Mouse (Mus musculus) neutrophil, adult 5-6 weeks (primary cell): ENCODE data around the gene Edc4. TPM values are rescaled to one million over a fixed set of nuclear protein-coding genes. Genes with fewer than 3 reads are reported as not detected.

Experiments
- ATAC-seq: fragments of 151-379, 151-347 bp; 2 replicates; pipeline ENCODE4 v1.8.0; 2017; ENCODE audit warnings: mild to moderate bottlenecking, moderate TSS enrichment; ENCODE audit not compliant: insufficient number of reproducible peaks, poor library complexity, low FRiP score, severe bottlenecking; ENCODE audit errors: extremely low read depth
- total RNA-seq: library from RNA; stranded (forward); fragments of 200-1000 nt; gene quantifications from 2 replicates; pipeline ENCODE4 v1.2.3, GENCODE M21; 2017

The Edc4 gene
- total RNA-seq, 1 experiment from 2014 or later, result 54.1 TPM

DNA sequence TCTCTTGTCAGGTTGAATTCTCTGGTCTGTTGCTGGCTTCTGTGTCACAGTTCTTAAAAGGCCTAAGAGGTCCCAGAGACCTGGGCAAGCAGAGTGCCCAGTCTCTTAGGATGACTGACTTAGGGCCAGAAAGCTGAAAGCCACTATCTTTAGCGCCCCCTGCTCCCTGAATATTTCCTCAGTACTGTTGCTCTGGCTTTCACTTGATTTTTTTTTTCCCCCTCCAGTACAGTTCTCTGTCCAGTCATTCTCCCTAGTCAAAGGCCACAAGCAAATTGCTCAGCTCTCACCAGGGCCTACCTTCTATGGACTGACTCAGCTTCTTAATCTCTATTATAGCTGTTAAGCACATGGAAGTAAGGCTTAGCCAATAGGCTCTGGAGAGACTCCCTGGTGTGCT, 18.7 kb upstream of the Edc4 start:
- ATAC-seq, result no peak

DNA sequence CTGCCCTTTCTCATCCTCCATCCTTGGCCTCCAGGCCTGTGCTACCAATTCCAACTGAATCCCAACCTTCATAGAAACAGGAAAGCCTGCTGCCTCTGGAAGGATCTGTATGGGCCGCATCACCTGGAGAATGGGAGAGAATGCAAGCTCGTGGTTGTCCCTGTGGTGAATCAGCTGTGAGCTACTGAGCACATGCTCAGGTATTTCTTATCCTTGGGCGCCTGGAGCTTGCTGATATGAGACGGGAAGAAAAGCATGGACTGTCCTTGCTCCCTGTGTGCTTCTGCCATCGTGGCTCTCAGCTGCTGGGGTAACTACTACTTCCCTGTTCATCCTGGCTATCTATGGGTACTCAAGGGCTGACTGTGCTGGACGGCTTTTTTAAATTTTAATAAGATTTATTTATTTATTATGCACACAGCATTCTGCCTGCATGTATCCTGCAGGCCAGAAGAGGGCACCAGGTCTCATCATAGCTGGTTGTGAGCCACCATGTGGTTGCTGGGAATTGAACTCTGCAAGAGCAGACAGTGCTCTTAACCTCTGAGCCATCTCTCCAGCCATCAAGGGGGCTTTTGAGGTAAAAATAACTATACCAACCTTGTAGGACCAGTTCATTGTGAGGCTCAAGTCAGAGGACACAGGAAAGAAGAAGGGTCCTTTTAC, 14.2 kb upstream of the Edc4 start:
- ATAC-seq, result no peak

- no peak for ATAC-seq
Observed at GRCm38 (mm10) chr8:105874301-105874700, 6.4 kb upstream of the Edc4 start.

DNA sequence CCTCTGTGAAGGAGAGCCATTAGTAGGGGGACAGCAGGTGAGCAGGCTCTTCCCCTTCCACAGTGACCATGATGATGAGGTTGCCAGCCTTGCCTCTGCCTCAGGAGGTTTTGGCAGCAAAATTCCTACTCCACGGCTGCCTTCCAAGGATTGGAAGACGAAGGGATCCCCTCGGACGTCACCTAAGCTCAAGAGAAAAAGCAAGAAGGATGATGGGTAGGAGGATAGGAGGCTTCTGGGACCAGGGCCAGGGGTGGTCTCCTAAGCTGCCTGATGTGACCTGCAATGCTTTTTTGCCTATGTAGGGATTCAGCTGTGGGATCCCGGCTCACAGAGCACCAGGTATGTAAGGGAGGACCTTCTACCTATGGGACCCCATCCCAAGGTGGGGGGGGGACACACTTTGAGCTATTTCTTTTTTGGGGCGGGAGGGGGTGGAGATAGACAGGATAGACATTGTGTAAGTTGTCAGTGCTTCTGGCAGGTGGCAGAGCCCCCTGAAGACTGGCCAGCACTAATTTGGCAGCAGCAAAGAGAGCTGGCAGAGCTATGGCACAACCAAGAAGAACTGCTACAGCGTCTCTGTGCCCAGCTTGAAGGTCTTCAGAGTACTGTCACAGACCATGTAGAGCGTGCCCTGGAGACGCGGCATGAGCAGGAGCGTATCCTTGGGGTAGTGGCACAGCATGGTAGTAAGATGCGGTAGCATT, 9.2 kb downstream of the Edc4 start:
- no peak for ATAC-seq

GRCm38 (mm10) chr8:105890870-105891269, 10.2 kb downstream of the Edc4 start:
- ATAC-seq, result no peak

GRCm38 (mm10) chr8:105892432-105892831, 11.8 kb downstream of the Edc4 start:
- ATAC-seq, result no peak

DNA sequence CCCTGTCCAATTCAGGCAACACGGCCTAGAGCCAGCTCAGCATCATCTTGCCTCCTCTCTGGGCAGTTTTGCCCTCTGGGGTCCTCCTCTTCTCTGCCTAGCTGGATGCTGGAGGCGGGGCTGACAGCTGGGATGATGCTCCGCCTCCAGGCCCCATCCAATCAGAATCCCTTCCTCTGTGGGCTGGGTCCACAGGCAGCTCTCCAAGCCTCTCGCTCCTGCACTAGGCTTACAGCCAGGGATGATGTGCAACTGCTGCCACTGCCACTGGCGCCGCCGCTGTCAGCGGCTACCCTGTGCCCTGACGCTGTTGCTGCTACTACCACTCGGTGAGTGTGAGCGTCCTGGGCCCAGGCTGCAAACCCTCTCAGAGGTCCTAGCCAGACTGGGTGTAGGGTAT, 12.7 kb downstream of the Edc4 start, which contains the start of gene Nrn1l:
Nrn1l (plus strand) TSS at position 229 of the 400 bp plus-strand sequence.
- ATAC-seq, result no peak

GRCm38 (mm10) chr8:105897801-105898480, 17.3 kb downstream of the Edc4 start:
- no peak for ATAC-seq

GRCm38 (mm10) chr8:105900180-105900940, 19.7 kb downstream of the Edc4 start, which contains the start of gene Pskh1:
Pskh1 (plus strand) TSS chr8:105900441.
- peak; percentile 97 for ATAC-seq

- ATAC-seq, result no peak
Observed at GRCm38 (mm10) chr8:105900941-105901616, 20.4 kb downstream of the Edc4 start.

GRCm38 (mm10) chr8:105919390-105919789, 38.7 kb downstream of the Edc4 start:
- ATAC-seq, result no peak

- no peak for ATAC-seq
Observed at GRCm38 (mm10) chr8:105925123-105925522, 44.4 kb downstream of the Edc4 start.

DNA sequence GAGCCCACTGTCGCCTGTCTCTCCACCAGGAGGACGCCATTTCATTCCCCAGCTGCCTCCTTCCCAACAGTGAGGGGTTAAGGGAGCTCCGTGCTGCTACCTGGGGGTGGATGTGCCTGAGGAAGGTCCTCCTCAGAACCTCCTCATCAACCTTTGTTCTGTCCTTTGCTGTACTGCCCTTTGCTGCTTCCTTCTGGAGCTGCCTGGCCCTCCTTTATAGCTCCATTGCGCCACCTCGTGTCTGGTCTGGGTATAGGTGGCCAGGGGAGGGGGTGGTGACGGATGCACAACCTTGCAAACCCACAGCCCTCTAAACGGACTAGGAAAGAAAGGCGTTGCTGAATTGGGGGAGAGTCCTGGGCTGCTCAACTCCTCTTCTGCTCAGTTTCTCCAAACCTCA, 49.9 kb downstream of the Edc4 start:
- ATAC-seq, result peak; percentile 82

DNA sequence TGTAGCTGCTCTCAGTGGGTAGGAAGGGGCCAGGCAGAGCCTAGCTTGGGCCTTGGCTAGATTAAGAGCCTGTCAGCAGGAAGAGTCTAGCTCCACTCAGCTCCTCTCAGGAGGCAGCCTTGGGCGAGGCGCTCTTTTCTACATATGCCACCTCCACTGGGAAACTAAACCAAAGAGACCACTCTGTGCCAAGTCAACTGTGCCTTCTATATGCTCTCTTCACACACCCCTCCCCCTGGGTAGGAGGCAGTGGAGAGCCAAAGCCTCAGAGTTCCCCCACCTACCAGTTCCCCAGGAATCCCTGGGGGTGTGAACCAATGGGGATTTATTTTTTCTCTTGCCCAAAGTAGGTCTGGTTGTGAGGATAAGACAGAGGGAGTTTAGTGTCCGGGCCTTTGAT, 50.6 kb downstream of the Edc4 start:
- ATAC-seq, result no peak

DNA sequence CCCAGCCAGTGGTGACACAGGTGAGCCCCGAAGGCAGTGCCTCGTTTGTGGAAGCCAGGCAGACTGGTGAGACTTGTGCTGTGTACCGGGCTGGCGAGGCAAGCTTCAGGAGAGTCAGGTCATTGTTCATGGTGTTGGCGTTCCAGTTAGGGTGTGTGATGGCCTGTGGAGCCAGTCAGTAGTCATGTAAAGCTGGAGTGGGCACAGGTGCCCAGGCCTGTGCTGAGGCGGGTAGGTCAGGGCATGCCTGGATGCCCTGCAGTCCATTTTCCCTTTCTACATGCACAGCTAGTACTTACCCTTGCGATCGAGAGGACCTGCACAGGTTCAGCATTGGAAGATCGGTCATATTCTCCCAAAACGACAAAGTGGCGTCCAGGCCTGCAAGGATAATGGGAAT, 51.8 kb downstream of the Edc4 start:
- ATAC-seq, result no peak

GRCm38 (mm10) chr8:105933762-105934161, 53.1 kb downstream of the Edc4 start, which contains the start of gene Ctrl:
Ctrl (minus strand) TSS chr8:105933862.
- ATAC-seq, result no peak

DNA sequence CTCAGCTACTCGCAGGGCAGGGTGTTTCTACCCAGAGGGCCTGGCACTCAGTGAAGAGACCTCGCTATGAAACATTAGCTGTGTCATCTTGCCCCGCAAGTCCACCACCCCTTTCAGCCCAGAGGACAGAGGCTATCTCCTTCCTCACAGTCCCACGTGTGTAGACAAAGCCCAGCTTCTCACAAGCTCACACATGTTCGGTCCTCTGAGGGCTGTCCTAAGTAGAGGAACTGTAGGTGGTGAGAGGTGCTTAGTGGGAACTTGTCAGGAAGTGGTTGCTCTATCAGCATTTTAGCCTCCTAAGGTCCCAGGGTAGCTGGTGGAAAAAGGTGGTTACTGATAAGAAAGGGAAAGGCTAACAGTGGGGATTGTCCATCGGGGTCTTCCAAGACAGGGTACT, 54.4 kb downstream of the Edc4 start:
- ATAC-seq, result no peak

GRCm38 (mm10) chr8:105935863-105936603, 55.4 kb downstream of the Edc4 start:
- ATAC-seq, result no peak
